Mouse (Mus musculus) olfactory bulb, adult 2 months (tissue): ENCODE measurements at regions not wholly inside any gene's neighbourhood (a gene's known extent, or its start where the extent isn't known, plus 50 kb on each side); places are given as distances from the start of the nearest gene placed in this dataset.

Source experiments
- CTCF ChIP-seq: fragments of 200-500 bp; IDR thresholded peaks from 2 replicates; pipeline ENCODE4 v1.5.1; 2012; ENCODE audit warnings: low read depth, mild to moderate bottlenecking, low read length, moderate library complexity; ENCODE audit not compliant: insufficient read depth
- POLR2A ChIP-seq: fragments of 200-500 bp; IDR thresholded peaks from 2 replicates; pipeline ENCODE4 v1.6.1; 2012; ENCODE audit warnings: mild to moderate bottlenecking, low read depth, low read length, moderate library complexity; ENCODE audit not compliant: insufficient read depth

DNA sequence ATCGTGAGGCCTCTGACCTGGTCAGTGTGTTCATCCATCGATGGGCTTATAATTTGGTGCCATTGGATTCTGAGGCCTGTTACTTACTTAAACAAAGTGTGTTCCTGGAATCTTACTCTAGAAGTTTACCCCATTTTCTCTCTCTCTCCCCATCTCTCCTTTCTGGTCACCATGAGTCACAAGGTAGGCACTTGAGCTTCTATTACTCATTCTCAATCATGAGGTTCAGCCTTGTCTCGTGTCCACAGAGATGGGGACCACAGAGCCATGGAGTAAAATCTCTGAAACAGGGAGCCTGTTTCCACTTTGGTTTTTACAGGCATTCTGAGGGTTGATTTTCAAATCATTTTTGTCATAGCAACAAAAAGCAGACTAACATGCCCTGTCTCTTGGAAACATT is 304.7 kb upstream of the Rbms1 start:
- no peak for TF ChIP-seq CTCF
- no peak for TF ChIP-seq POLR2A
